Comparison of ENCODE assay signal across 15 mouse cellular contexts in the genomic region with DNA sequence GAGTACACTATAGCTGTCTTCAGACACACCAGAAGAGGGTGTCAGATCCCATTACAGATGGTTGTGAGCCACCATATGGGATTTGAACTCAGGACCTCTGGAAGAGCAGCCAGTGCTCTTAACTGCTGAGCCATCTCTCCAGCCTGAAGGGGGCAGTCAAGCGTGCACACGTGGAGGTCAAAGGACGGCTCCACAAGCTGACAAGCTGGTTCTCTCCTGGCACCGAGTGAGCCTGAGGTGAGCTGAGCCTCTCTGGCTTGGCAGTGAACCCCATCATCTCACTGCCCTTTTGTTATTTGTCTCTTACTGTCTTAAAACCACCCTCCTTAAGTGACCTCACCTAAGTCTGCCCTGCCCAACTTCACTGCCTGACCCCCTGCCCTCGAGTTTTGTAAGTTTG. TPM values are rescaled to one million over a fixed set of nuclear protein-coding genes. Genes with fewer than 3 reads are reported as not detected.
DNase-seq lines count a peak whose midpoint lies in the region; ATAC-seq and TF ChIP-seq lines count a peak whose summit lies in the region.
"Had no signal": no experiment of that assay in that cellular context is flagged by ENCODE, and none has a peak within 500 bp of the region (broad histone marks: within the 10 kb centered on the region; RNA-seq: fewer than 3 reads in every experiment).

No protein-coding gene starts in this region.

- TF ChIP-seq EP300 in liver, embryonic 14.5 days (IDR thresholded peaks at IDR 0.05; ENCODE audit: low read depth), result no peak

- WGBS in liver, embryonic 14.5 days (ENCODE audit: insufficient replicate concordance), result 27% methylated on average over 5 of the region's 5 CpGs
- 36% methylated on average over 5 of the region's 5 CpGs for WGBS in liver, embryonic 12.5 days (ENCODE audit: insufficient replicate concordance)
- WGBS in limb, embryonic 10.5 days, result 57% methylated on average over 5 of the region's 5 CpGs

- ATAC-seq in liver, embryonic 14.5 days (ENCODE audit: insufficient read depth), result no peak
- no peak for ATAC-seq in liver, embryonic 12.5 days
- ATAC-seq: activated CD4-positive, CD25-positive, alpha-beta regulatory T cell, adult 4 months had no signal

- H3K9ac ChIP-seq in liver, embryonic 14.5 days (replicated peaks), result no peak overlapping the region
- H3K9ac ChIP-seq in liver, embryonic 12.5 days, result no peak overlapping the region
- H3K9ac ChIP-seq: liver, embryonic 15.5 days had no signal

- peaks cover 0 to 12% of the 10 kb centered on the region in 2 experiments; a peak in 2 of 4 replicates for H3K4me1 ChIP-seq in liver, embryonic 14.5 days (replicated peaks; ENCODE audit: control insufficient read depth in 2 of 2, insufficient read depth in 2 of 2, low read length in 1 of 2)
- H3K4me1 ChIP-seq in liver, embryonic 12.5 days, result peaks cover 44% of the 10 kb centered on the region
- H3K4me1 ChIP-seq in limb, embryonic 10.5 days, result peaks cover 45% of the 10 kb centered on the region

- H3K27me3 ChIP-seq in liver, embryonic 14.5 days (ENCODE audit: control insufficient read depth, insufficient read depth, low read length), result no peaks in the 10 kb centered on the region
- no peaks in the 10 kb centered on the region for H3K27me3 ChIP-seq in liver, embryonic 12.5 days (replicated peaks)
- no peaks in the 10 kb centered on the region for H3K27me3 ChIP-seq in limb, embryonic 10.5 days (ENCODE audit: low read depth, poor library complexity, severe bottlenecking)
- H3K27me3 ChIP-seq: liver, embryonic 15.5 days had no signal

- H3K4me2 ChIP-seq in liver, embryonic 14.5 days (ENCODE audit: low read depth), result no peak overlapping the region
- H3K4me2 ChIP-seq in liver, embryonic 12.5 days, result no peak overlapping the region
- H3K4me2 ChIP-seq: liver, embryonic 15.5 days had no signal

- no peak overlapping the region for H3K4me3 ChIP-seq in liver, embryonic 14.5 days (ENCODE audit: insufficient read depth in 1 of 2, low read depth in 2 of 2, low read length in 2 of 2)
- H3K4me3 ChIP-seq in liver, embryonic 12.5 days, result no peak overlapping the region
- H3K4me3 ChIP-seq in limb, embryonic 10.5 days, result no peak overlapping the region
- H3K4me3 ChIP-seq: forebrain, embryonic 10.5 days; liver, embryonic 15.5 days; midbrain, embryonic 10.5 days had no signal

- no peaks in the 10 kb centered on the region for H3K9me3 ChIP-seq in liver, embryonic 14.5 days (ENCODE audit: control insufficient read depth, low read length)
- H3K9me3 ChIP-seq in liver, embryonic 12.5 days (replicated peaks), result no peaks in the 10 kb centered on the region
- H3K9me3 ChIP-seq in limb, embryonic 10.5 days (replicated peaks), result no peaks in the 10 kb centered on the region
- H3K9me3 ChIP-seq: forebrain, embryonic 10.5 days; liver, embryonic 15.5 days; midbrain, embryonic 10.5 days had no signal

- peak; percentile 41 for DNase-seq in cerebellum, adult 11-12 months
- DNase-seq in cerebellum, adult 8-10 months, result no peak
- DNase-seq in liver, embryonic 14.5 days (ENCODE audit: low read depth in 3 of 3, low spot score in 3 of 3), result no peak
- DNase-seq in CD4-positive helper T cell, adult 2 months (ENCODE audit: low read depth, low spot score), result peak; percentile 31
- DNase-seq in kidney, adult 9 months, result peak; percentile 86
- DNase-seq in layer of hippocampus, adult 9-10 months (ENCODE audit: low spot score), result no peak
- no peak for DNase-seq in limb, embryonic 10.5 days (ENCODE audit: low spot score)
- DNase-seq: B cell, adult 2 months; spleen, adult 18-20 months had no signal

- TF ChIP-seq CTCF in liver, embryonic 14.5 days (IDR thresholded peaks at IDR 0.05; ENCODE audit: low read depth), result peak; percentile 65

- no peak overlapping the region for H3K27ac ChIP-seq in liver, embryonic 14.5 days
- no peak overlapping the region for H3K27ac ChIP-seq in liver, embryonic 12.5 days
- no peak overlapping the region for H3K27ac ChIP-seq in limb, embryonic 10.5 days
- H3K27ac ChIP-seq: liver, embryonic 15.5 days had no signal

- H3K36me3 ChIP-seq in liver, embryonic 14.5 days (replicated peaks; ENCODE audit: control insufficient read depth, insufficient read depth, low read depth), result peaks cover 28% of the 10 kb centered on the region
- peaks cover 34% of the 10 kb centered on the region for H3K36me3 ChIP-seq in liver, embryonic 12.5 days
- H3K36me3 ChIP-seq in limb, embryonic 10.5 days, result peaks cover 41% of the 10 kb centered on the region

RNA-seq across cellular contexts. Expression of gene Nudt3, which starts 4.2 kb away (rescaled TPM):
- polyA plus RNA-seq in liver, embryonic 14.5 days (2012; rRNA removed), result 15.3 and 20.9 TPM in 2 replicates
- 10.3 and 10.7 TPM in 2 replicates for polyA plus RNA-seq in liver, embryonic 14.5 days (2014; fragmentation: Nextera tagmentation; extraction: Ambion mirVana)
- 51.2 and 53.9 TPM in 2 replicates for polyA plus RNA-seq in liver, embryonic 12.5 days (2016; fragmentation: Nextera tagmentation; extraction: Ambion mirVana)
- 88.2 and 96.2 TPM in 2 replicates for polyA plus RNA-seq in limb, embryonic 10.5 days (2016; fragmentation: Nextera tagmentation; extraction: Ambion mirVana)

RNA-seq across cellular contexts. Expression of gene RPS10-NUDT3, which starts 7.6 kb away (rescaled TPM):
- not detected in 2 replicates for polyA plus RNA-seq in liver, embryonic 14.5 days (2012; rRNA removed)
- not detected in 2 replicates for polyA plus RNA-seq in liver, embryonic 14.5 days (2014; fragmentation: Nextera tagmentation; extraction: Ambion mirVana)
- polyA plus RNA-seq in liver, embryonic 12.5 days (2016; fragmentation: Nextera tagmentation; extraction: Ambion mirVana), result not detected in 2 replicates
- polyA plus RNA-seq in limb, embryonic 10.5 days (2016; fragmentation: Nextera tagmentation; extraction: Ambion mirVana), result not detected in 2 replicates
- polyA plus RNA-seq: activated CD4-positive, CD25-positive, alpha-beta regulatory T cell, adult 4 months; forebrain, embryonic 10.5 days; liver, embryonic 15.5 days; midbrain, embryonic 10.5 days; thymus, postnatal 0 days had no signal

RNA-seq across cellular contexts. Expression of gene Rps10, which starts 9.0 kb away (rescaled TPM):
- 1,128 and 1,708 TPM in 2 replicates for polyA plus RNA-seq in liver, embryonic 14.5 days (2012; rRNA removed)
- 697 and 712 TPM in 2 replicates for polyA plus RNA-seq in liver, embryonic 14.5 days (2014; fragmentation: Nextera tagmentation; extraction: Ambion mirVana)
- polyA plus RNA-seq in liver, embryonic 12.5 days (2016; fragmentation: Nextera tagmentation; extraction: Ambion mirVana), result 898 and 941 TPM in 2 replicates
- 875 and 1,046 TPM in 2 replicates for polyA plus RNA-seq in limb, embryonic 10.5 days (2016; fragmentation: Nextera tagmentation; extraction: Ambion mirVana)

RNA-seq across cellular contexts. Expression of gene Pacsin1, which starts 27.9 kb away (rescaled TPM):
- 0.03 and 0.08 TPM in 2 replicates for polyA plus RNA-seq in liver, embryonic 14.5 days (2012; rRNA removed)
- polyA plus RNA-seq in liver, embryonic 14.5 days (2014; fragmentation: Nextera tagmentation; extraction: Ambion mirVana), result 0.14 TPM in 1 of 2 replicates, not detected in the other
- 0.20 and 0.48 TPM in 2 replicates for polyA plus RNA-seq in liver, embryonic 12.5 days (2016; fragmentation: Nextera tagmentation; extraction: Ambion mirVana)
- polyA plus RNA-seq in limb, embryonic 10.5 days (2016; fragmentation: Nextera tagmentation; extraction: Ambion mirVana), result 5.8 and 6.0 TPM in 2 replicates

Comparison
In these comparisons a context has a peak if more than half of its experiments do, and no peak if none do; other contexts are left out.
1. DNase-seq: peak in cerebellum, adult 11-12 months (single experiment), CD4-positive helper T cell, adult 2 months (single experiment) and kidney, adult 9 months (single experiment); none in cerebellum, adult 8-10 months (single experiment), liver, embryonic 14.5 days (0 of 3), layer of hippocampus, adult 9-10 months (single experiment) and limb, embryonic 10.5 days (single experiment).